In genomic region chr11:114829499-114830432, GRCm38 (mm10) we compare ENCODE assay signal across 8 mouse cellular contexts. TPM values are rescaled to one million over a fixed set of nuclear protein-coding genes. Genes with fewer than 3 reads are reported as not detected.
A peak's percentile ranks its signal among the peaks of the same experiment; 100 is the strongest.
DNase-seq lines count a peak whose midpoint lies in the region; ATAC-seq lines count a peak whose summit lies in the region.

No protein-coding gene starts in this region.

- no peaks in the 10 kb centered on the region for H3K36me3 ChIP-seq in intestine, embryonic 15.5 days
- H3K36me3 ChIP-seq in liver, embryonic 16.5 days (ENCODE audit: control insufficient read depth, insufficient read depth): no peaks in the 10 kb centered on the region
- no peaks in the 10 kb centered on the region for H3K36me3 ChIP-seq in neural tube, embryonic 12.5 days

- H3K4me2 ChIP-seq in intestine, embryonic 15.5 days (replicated peaks): peak overlapping the region; percentile 72
- peak overlapping the region; percentile 61 for H3K4me2 ChIP-seq in liver, embryonic 16.5 days (ENCODE audit: low read depth, low read length)
- peak overlapping the region; percentile 60 for H3K4me2 ChIP-seq in neural tube, embryonic 12.5 days (replicated peaks)

- DNase-seq in ZHBTc4 (ENCODE audit: low read depth, low spot score): peak; percentile 94
- DNase-seq in cerebellum, postnatal 36 days: peak; percentile 90 to 91
- peak; percentile 45 to 63 for DNase-seq in gastrocnemius, postnatal 36 days
- no peak for DNase-seq in B cell, adult 2 months

- ATAC-seq in intestine, embryonic 15.5 days: peak; percentile 92
- peak; percentile 75 for ATAC-seq in liver, embryonic 16.5 days (ENCODE audit: low read depth)
- ATAC-seq in neural tube, embryonic 12.5 days (ENCODE audit: low FRiP score, low read depth): 0 out of 2 replicates have a peak, but pooled peaks have one; percentile 48
- ATAC-seq in inflammation-experienced regulatory T-cells, adult 6 months: no peak

- 6% methylated on average over 24 of the region's 24 CpGs for WGBS in intestine, embryonic 15.5 days
- WGBS in liver, embryonic 16.5 days (ENCODE audit: insufficient replicate concordance): 11% methylated on average over 24 of the region's 24 CpGs
- 8% methylated on average over 24 of the region's 24 CpGs for WGBS in neural tube, embryonic 12.5 days

- peaks cover 22% of the 10 kb centered on the region for H3K4me1 ChIP-seq in intestine, embryonic 15.5 days (replicated peaks)
- peaks cover 16% of the 10 kb centered on the region for H3K4me1 ChIP-seq in liver, embryonic 16.5 days (ENCODE audit: control insufficient read depth, low read depth, low read length)
- H3K4me1 ChIP-seq in neural tube, embryonic 12.5 days: peaks cover 15% of the 10 kb centered on the region

- H3K27me3 ChIP-seq in intestine, embryonic 15.5 days (replicated peaks): no peaks in the 10 kb centered on the region
- no peaks in the 10 kb centered on the region for H3K27me3 ChIP-seq in liver, embryonic 16.5 days (ENCODE audit: control insufficient read depth, insufficient read depth, low read depth, low read length)
- no peaks in the 10 kb centered on the region for H3K27me3 ChIP-seq in neural tube, embryonic 12.5 days (replicated peaks)

- intact Hi-C loops in gastrocnemius, postnatal 36 days (cut with DNase I): no loop called here

- H3K9me3 ChIP-seq in intestine, embryonic 15.5 days: no peaks in the 10 kb centered on the region
- no peaks in the 10 kb centered on the region for H3K9me3 ChIP-seq in liver, embryonic 16.5 days (replicated peaks; ENCODE audit: control insufficient read depth, low read length)
- no peaks in the 10 kb centered on the region for H3K9me3 ChIP-seq in neural tube, embryonic 12.5 days

- H3K9ac ChIP-seq in intestine, embryonic 15.5 days: 0 out of 2 replicates have a peak overlapping the region, but pooled peaks have one; percentile 0
- H3K9ac ChIP-seq in liver, embryonic 16.5 days (ENCODE audit: low read depth, low read length): peak overlapping the region; percentile 56; the same call in 1 of the 2 replicates
- H3K9ac ChIP-seq in neural tube, embryonic 12.5 days: peak overlapping the region; percentile 38; the same call in 1 of the 2 replicates

- H3K4me3 ChIP-seq in intestine, embryonic 15.5 days (replicated peaks): peak overlapping the region; percentile 24
- peak overlapping the region; percentile 44 for H3K4me3 ChIP-seq in liver, embryonic 16.5 days (ENCODE audit: low read depth, low read length)
- peak overlapping the region; percentile 18 for H3K4me3 ChIP-seq in neural tube, embryonic 12.5 days

- peak overlapping the region; percentile 66 for H3K27ac ChIP-seq in intestine, embryonic 15.5 days
- peak overlapping the region; percentile 48 for H3K27ac ChIP-seq in liver, embryonic 16.5 days (ENCODE audit: low read length)
- no peak overlapping the region for H3K27ac ChIP-seq in neural tube, embryonic 12.5 days

RNA-seq across cellular contexts. Expression of gene Gprc5c, which starts 21.2 kb away (rescaled TPM):
- total RNA-seq in gastrocnemius, postnatal 36 days (2021): 10 to 100 TPM; 35.5 to 44.1 TPM
- 15.5 and 16.0 TPM in 2 replicates for polyA plus RNA-seq in intestine, embryonic 15.5 days (2015; fragmentation: Nextera tagmentation; extraction: Ambion mirVana)
- polyA plus RNA-seq in liver, embryonic 16.5 days (2015; fragmentation: Nextera tagmentation; extraction: Ambion mirVana): 19.5 and 20.2 TPM in 2 replicates
- 21.6 and 23.9 TPM in 2 replicates for polyA plus RNA-seq in neural tube, embryonic 12.5 days (2016; fragmentation: Nextera tagmentation; extraction: Ambion mirVana)
- not detected for polyA plus RNA-seq in inflammation-experienced regulatory T-cells, adult 6 months (2017; shearing (Covaris generic))

RNA-seq across cellular contexts. Expression of gene Gpr142, which starts 31.0 kb away (rescaled TPM):
- not detected for total RNA-seq in gastrocnemius, postnatal 36 days (2021)
- polyA plus RNA-seq in intestine, embryonic 15.5 days (2015; fragmentation: Nextera tagmentation; extraction: Ambion mirVana): 0.21 and 0.51 TPM in 2 replicates
- not detected in 2 replicates for polyA plus RNA-seq in liver, embryonic 16.5 days (2015; fragmentation: Nextera tagmentation; extraction: Ambion mirVana)
- not detected in 2 replicates for polyA plus RNA-seq in neural tube, embryonic 12.5 days (2016; fragmentation: Nextera tagmentation; extraction: Ambion mirVana)
- not detected for polyA plus RNA-seq in inflammation-experienced regulatory T-cells, adult 6 months (2017; shearing (Covaris generic))

RNA-seq across cellular contexts. Expression of gene Btbd17, which starts 34.0 kb away (rescaled TPM):
- total RNA-seq in gastrocnemius, postnatal 36 days (2021): under 1 TPM in 1 of 2 experiments, not detected in 1; 0.28 TPM
- polyA plus RNA-seq in intestine, embryonic 15.5 days (2015; fragmentation: Nextera tagmentation; extraction: Ambion mirVana): 1.4 and 1.5 TPM in 2 replicates
- polyA plus RNA-seq in liver, embryonic 16.5 days (2015; fragmentation: Nextera tagmentation; extraction: Ambion mirVana): not detected in 2 replicates
- polyA plus RNA-seq in neural tube, embryonic 12.5 days (2016; fragmentation: Nextera tagmentation; extraction: Ambion mirVana): 48.5 and 51.2 TPM in 2 replicates
- not detected for polyA plus RNA-seq in inflammation-experienced regulatory T-cells, adult 6 months (2017; shearing (Covaris generic))

Comparison
In these comparisons a context has a peak if more than half of its experiments do, and no peak if none do; other contexts are left out.
1. DNase-seq: peak in ZHBTc4 (single experiment), cerebellum, postnatal 36 days (2 of 2) and gastrocnemius, postnatal 36 days (2 of 2); none in B cell, adult 2 months (0 of 2).
2. H3K9ac ChIP-seq: peak in every context shown above with its lines; median percentile 56 in liver, embryonic 16.5 days; 38 in neural tube, embryonic 12.5 days; 0 in intestine, embryonic 15.5 days.
3. RNA of gene Gprc5c, which starts 21.2 kb away (polyA plus RNA-seq): 21.6 to 23.9 TPM in neural tube, embryonic 12.5 days, 19.5 to 20.2 TPM in liver, embryonic 16.5 days and 15.5 to 16.0 TPM in intestine, embryonic 15.5 days; not detected in inflammation-experienced regulatory T-cells, adult 6 months; every median in the first group is over 10 times any median in the second.
4. RNA of gene Btbd17, which starts 34.0 kb away (polyA plus RNA-seq): 48.5 to 51.2 TPM in neural tube, embryonic 12.5 days; 1.4 to 1.5 TPM in intestine, embryonic 15.5 days, not detected in liver, embryonic 16.5 days and not detected in inflammation-experienced regulatory T-cells, adult 6 months; every median in the first group is over 10 times any median in the second.
5. Peak in every context shown above with its lines, with median percentiles within 50 percentile points of each other: H3K4me2 ChIP-seq and H3K4me3 ChIP-seq.